Mouse (Mus musculus) splenic B cell, adult 2 months (primary cell): ENCODE measurements around the gene Hip1.

Experiments used
- DNase-seq: peaks from one replicate; pipeline ENCODE4 v3.0.0-alpha.2; 2011; ENCODE audit warnings: low read depth, low spot score
- H3K27me3 ChIP-seq: 2 replicates; pipeline ENCODE4 v1.6.1; 2012; ENCODE audit warnings: mild to moderate bottlenecking, low read length, moderate library complexity, mixed read lengths; ENCODE audit not compliant: control insufficient read depth, poor library complexity, insufficient read depth, severe bottlenecking
- H3K36me3 ChIP-seq: 2 replicates; pipeline ENCODE4 v1.6.1; 2012; ENCODE audit warnings: mild to moderate bottlenecking, low read length, moderate library complexity, mixed read lengths; ENCODE audit not compliant: control insufficient read depth, poor library complexity, insufficient read depth, severe bottlenecking

Gene Hip1

GRCm38 (mm10) chr5:135551591-135551990 lies 6.7 kb upstream of the Hip1 start:
- no peaks in the 10 kb centered on the region for H3K27me3 ChIP-seq
- no peaks in the 10 kb centered on the region for H3K36me3 ChIP-seq
- peak; percentile 21 for DNase-seq

GRCm38 (mm10) chr5:135550910-135551309 lies 6.0 kb upstream of the Hip1 start:
- Histone ChIP-seq H3K27me3 (no peaks in the 10 kb centered on the region), H3K36me3 (no peaks in the 10 kb centered on the region)
- DNase-seq, result peak; percentile 68

- no peaks in the 10 kb centered on the region for H3K36me3 ChIP-seq
- DNase-seq, result no peak
- no peaks in the 10 kb centered on the region for H3K27me3 ChIP-seq
Measured at GRCm38 (mm10) chr5:135547990-135548389, 3.1 kb upstream of the Hip1 start.

GRCm38 (mm10) chr5:135544032-135544558 lies 825 bp downstream of the Hip1 start:
- H3K36me3 ChIP-seq, result no peaks in the 10 kb centered on the region
- DNase-seq, result no peak
- H3K27me3 ChIP-seq, result no peaks in the 10 kb centered on the region

GRCm38 (mm10) chr5:135537794-135538214 lies 7.1 kb downstream of the Hip1 start:
- peak; percentile 78 for DNase-seq
- Histone ChIP-seq H3K36me3 (no peaks in the 10 kb centered on the region), H3K27me3 (no peaks in the 10 kb centered on the region)

GRCm38 (mm10) chr5:135537326-135537725 lies 7.6 kb downstream of the Hip1 start:
- Histone ChIP-seq H3K36me3 (no peaks in the 10 kb centered on the region), H3K27me3 (no peaks in the 10 kb centered on the region)
- peak; percentile 85 for DNase-seq

- DNase-seq, result no peak
- Histone ChIP-seq H3K27me3 (no peaks in the 10 kb centered on the region), H3K36me3 (no peaks in the 10 kb centered on the region)
Measured at GRCm38 (mm10) chr5:135535867-135536266, 9.1 kb downstream of the Hip1 start.

GRCm38 (mm10) chr5:135533431-135533830 lies 11.5 kb downstream of the Hip1 start:
- Histone ChIP-seq H3K36me3 (no peaks in the 10 kb centered on the region), H3K27me3 (no peaks in the 10 kb centered on the region)
- DNase-seq, result no peak

GRCm38 (mm10) chr5:135531306-135531845 lies 13.5 kb downstream of the Hip1 start:
- DNase-seq, result no peak
- Histone ChIP-seq H3K36me3 (no peaks in the 10 kb centered on the region), H3K27me3 (no peaks in the 10 kb centered on the region)

- Histone ChIP-seq H3K36me3 (no peaks in the 10 kb centered on the region), H3K27me3 (no peaks in the 10 kb centered on the region)
- DNase-seq, result no peak
Measured at GRCm38 (mm10) chr5:135529964-135530363, 15.0 kb downstream of the Hip1 start.

- Histone ChIP-seq H3K27me3 (no peaks in the 10 kb centered on the region), H3K36me3 (no peaks in the 10 kb centered on the region)
- peak; percentile 25 for DNase-seq
Measured at GRCm38 (mm10) chr5:135529310-135529709, 15.6 kb downstream of the Hip1 start.

GRCm38 (mm10) chr5:135527986-135528385 lies 16.9 kb downstream of the Hip1 start:
- DNase-seq, result no peak
- no peaks in the 10 kb centered on the region for H3K36me3 ChIP-seq
- H3K27me3 ChIP-seq, result no peaks in the 10 kb centered on the region

- Histone ChIP-seq H3K36me3 (no peaks in the 10 kb centered on the region), H3K27me3 (no peaks in the 10 kb centered on the region)
- DNase-seq, result no peak
Measured at GRCm38 (mm10) chr5:135524660-135525560, 20.0 kb downstream of the Hip1 start.

GRCm38 (mm10) chr5:135524087-135524486 lies 20.8 kb downstream of the Hip1 start:
- no peak for DNase-seq
- Histone ChIP-seq H3K36me3 (no peaks in the 10 kb centered on the region), H3K27me3 (no peaks in the 10 kb centered on the region)

- DNase-seq, result no peak
- no peaks in the 10 kb centered on the region for H3K27me3 ChIP-seq
- no peaks in the 10 kb centered on the region for H3K36me3 ChIP-seq
Measured at GRCm38 (mm10) chr5:135522111-135522722, 22.7 kb downstream of the Hip1 start.
